Mouse (Mus musculus) cerebellum, adult 9-11 months (tissue): ENCODE data around the gene Tnrc6b.
"Not testable (repeated sequence)": the region's sequence is repeated elsewhere in the genome, so short reads cannot be mapped to it uniquely, and the experiment has no call there.

Experiments used
- DNase-seq: peaks from one replicate; pipeline ENCODE4 v3.0.0; 2022

The Tnrc6b gene

DNA sequence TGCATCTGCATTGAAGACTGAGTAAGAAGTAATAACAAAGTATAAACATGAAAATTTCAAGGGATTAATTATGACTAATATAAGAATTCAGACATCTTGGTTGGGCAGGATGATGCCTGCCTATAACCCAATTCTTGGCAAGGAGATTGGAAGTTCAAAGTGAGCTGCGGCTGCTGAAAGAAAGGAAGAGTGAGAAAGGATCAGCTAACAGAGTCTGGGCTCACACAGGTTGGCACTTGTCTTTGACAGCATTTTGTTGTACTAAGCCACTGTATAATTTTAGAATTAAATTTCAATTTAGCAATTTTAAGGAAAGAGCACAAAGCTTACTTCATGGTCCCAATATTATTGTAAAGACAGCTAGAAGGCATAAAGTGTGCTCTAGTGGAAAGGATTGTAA, 150.2 kb downstream of the Tnrc6b start:
- DNase-seq, result no peak

- DNase-seq, result no peak
These were observed 150.9 kb downstream of the Tnrc6b start for GRCm38 (mm10) chr15:80862027-80862426.

DNA sequence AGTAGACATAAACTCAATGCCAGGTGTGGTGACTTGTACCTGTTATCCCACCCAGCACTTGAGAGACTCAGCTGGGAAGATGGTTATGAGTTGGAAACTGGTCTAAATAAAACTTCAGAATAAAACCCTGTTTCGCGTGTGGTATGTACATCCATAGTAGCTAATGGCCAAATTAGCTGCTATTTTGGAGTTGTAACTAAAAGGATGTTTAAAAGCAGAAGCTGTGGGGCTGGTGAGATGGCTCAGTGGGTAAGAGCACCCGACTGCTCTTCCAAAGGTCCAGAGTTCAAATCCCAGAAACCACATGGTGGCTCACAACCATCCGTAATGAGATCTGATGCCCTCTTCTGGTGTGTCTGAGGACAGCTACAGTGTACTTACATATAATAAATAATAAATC, 157.5 kb downstream of the Tnrc6b start:
- DNase-seq, result not testable (repeated sequence)

GRCm38 (mm10) chr15:80874726-80875125, 163.6 kb downstream of the Tnrc6b start:
- DNase-seq, result no peak

DNA sequence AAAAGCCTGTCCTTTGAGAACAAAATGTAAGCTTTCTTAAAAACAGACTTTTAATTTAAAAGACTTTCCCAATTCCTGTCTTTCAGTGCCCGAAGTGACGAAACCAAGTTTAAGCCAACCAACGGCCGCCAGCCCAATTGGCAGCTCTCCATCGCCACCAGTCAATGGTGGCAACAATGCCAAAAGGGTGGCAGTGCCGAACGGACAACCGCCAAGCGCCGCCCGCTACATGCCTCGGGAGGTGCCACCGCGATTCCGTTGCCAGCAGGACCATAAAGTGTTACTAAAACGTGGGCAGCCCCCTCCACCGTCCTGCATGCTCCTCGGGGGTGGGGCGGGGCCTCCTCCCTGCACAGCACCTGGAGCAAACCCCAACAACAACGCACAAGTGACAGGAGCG, 165.1 kb downstream of the Tnrc6b start:
- DNase-seq, result peak; percentile 69

DNA sequence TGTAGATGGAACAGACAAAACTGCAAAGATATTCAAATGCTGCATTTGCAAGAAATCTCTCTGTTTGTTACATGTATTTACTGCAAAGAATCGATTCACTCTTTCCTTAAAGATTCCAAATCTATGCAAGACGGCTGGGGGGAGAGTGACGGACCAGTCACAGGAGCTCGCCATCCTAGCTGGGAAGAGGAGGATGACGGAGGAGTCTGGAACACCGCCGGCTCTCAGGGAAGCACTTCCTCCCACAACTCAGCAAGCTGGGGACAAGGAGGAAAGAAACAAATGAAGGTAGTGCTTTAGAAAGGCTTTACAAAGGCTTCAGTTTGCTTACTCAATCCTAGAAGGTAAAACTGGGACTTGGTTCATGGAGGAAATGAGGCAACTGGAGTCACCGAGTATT, 173.0 kb downstream of the Tnrc6b start:
- DNase-seq, result no peak

DNA sequence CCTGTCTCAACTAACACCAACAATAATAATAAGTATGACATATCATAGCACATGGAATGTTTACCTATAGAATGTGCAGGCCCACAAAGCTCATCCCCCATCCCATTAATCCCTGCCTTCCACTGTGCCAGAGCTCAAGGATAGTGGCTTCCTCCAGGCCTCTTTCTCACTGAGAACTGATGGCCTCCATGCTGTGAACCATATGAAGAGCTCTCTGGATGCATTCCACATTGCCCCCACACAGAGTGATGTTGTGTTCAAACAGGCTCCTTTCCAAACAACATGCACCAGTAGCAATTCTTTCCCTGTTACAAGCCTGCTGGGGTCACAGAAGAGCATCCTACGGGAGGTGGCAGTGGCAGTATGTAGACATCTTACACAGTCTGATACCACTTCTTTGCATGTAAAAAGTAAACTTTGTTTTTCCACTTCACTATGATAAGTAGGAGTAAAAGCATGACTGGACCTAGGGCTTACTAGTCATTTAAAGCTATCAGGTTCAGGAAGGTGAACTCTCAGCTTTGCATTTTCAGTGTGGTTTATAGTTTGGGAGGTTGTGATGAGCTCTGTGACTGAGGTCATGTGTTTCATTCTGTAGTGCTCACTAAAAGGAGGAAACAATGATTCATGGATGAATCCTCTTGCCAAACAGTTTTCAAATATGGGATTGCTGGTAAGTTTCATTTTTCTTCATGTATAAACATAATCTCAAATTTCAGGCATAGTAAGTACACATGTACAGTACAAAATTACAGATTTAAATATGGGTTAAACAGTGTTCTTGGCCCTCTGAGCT, 175.4 kb downstream of the Tnrc6b start:
- DNase-seq, result peak; percentile 61

GRCm38 (mm10) chr15:80892341-80892740, 181.2 kb downstream of the Tnrc6b start:
- no peak for DNase-seq

GRCm38 (mm10) chr15:80896741-80897140, 185.6 kb downstream of the Tnrc6b start:
- no peak for DNase-seq

DNA sequence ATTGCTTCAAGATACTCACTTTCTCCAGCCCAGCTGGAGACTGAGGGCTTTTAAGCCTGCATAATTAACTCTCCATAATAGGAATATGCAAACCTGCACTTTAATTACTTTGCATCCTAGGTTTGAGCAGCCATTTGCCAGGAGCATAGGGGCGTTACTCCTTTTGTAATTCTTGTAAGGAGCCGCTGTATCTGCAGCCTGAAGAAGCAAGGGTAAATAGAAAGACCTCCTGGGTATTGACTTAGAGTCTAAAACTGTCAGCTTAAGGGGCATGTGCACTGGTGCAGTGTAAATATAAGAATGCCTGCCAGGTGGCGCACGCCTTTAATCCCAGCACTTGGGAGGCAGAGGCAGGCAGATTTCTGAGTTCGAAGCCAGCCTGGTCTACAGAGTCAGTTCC, 186.8 kb downstream of the Tnrc6b start:
- no peak for DNase-seq

DNA sequence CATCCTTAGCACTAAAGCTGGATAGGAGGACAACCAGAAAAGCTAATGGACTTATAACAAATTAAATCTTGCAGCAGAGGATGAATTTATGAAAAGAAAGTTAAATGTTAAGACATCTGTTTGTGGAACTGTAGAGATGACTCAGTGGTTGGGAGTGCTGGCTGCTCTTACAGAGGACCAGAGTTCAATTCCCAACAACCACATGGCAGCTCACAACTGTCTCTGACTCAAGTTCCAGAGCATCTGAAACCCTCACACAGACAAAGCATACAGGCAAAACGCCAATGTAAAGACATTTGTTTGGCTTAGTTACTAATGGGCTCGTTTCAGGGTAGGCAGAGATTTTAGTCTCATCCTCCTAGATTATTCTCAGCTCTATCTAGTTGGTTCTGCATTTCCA, 188.7 kb downstream of the Tnrc6b start:
- DNase-seq, result no peak

DNA sequence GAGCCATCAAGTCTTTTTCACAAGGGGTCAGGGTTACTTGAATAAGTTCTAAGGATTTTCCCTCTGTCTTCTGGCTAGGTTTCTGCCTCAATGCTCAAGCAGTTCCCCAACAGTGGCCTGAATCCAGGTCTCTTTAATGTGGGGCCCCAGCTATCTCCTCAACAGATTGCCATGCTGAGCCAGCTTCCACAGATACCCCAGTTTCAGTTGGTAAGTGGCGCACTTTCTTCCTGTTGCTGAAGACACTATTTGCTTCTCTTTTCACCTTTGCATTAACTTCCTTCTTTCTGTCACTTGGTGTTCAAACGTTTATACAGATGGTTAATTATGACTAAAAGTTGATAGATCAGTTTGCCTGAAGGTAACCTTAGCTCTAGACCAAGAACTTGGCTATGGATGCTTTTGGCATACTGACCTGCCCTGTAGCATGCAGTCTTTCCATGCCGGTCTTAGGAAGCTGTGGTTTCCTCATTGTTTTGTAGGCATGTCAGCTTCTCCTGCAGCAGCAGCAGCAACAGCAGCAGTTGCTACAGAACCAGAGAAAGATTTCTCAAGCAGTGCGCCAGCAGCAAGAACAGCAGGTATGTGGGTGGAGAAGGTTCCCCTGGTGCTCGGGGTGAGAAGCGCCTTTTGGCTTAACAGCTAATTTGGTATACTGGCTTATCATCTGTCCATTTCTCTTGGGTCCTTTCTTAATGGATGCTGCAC, 190.8 kb downstream of the Tnrc6b start:
- DNase-seq, result no peak

GRCm38 (mm10) chr15:80904776-80905175, 193.7 kb downstream of the Tnrc6b start:
- DNase-seq, result not testable (repeated sequence)

DNA sequence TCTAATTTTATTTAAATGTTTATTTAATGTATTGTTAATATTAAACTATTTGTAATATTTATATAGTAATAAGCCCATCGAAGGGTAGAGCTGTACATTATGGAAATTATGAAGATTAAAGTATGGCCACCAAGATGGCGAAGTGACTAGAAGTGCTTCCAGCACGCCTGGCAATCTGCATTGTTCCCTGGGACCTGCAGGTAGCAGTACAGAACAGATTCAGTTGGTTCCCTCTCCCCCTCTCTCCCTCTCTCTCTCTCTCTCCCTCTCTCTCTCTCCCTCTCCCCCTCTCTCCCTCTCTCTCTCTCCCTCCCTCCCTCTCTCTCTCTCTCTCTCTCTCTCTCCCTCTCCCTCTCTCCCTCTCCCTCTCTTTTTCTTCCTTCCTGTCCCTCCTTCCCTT, 199.1 kb downstream of the Tnrc6b start:
- DNase-seq, result no peak

GRCm38 (mm10) chr15:80910790-80911531, 199.8 kb downstream of the Tnrc6b start:
- no peak for DNase-seq

- DNase-seq, result no peak
These were observed 201.1 kb downstream of the Tnrc6b start for GRCm38 (mm10) chr15:80912175-80912574.

DNA sequence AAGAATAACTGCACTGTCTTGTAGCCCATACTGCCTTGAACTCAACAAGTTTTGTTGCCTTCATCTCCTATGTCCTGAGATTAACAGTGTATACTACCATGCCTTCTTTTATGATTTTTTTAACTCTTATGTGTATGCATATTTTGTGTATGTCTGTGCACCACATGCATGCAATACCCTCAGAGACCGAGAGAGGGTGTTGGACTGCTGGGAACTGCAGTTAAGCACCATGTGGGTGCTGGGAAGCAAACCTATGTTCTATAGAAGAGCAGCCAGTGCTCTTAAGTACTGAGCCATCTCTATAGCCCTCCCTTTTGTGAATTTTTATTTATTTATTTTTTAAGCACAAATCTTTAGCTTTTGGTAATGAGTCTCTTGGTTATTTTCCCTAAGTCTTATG, 202.7 kb downstream of the Tnrc6b start:
- DNase-seq, result no peak

GRCm38 (mm10) chr15:80915850-80916249, 204.7 kb downstream of the Tnrc6b start:
- DNase-seq, result peak; percentile 20

GRCm38 (mm10) chr15:80916621-80917020, 205.5 kb downstream of the Tnrc6b start:
- DNase-seq, result peak; percentile 43

- no peak for DNase-seq
These were observed 209.2 kb downstream of the Tnrc6b start for GRCm38 (mm10) chr15:80920346-80920745.

DNA sequence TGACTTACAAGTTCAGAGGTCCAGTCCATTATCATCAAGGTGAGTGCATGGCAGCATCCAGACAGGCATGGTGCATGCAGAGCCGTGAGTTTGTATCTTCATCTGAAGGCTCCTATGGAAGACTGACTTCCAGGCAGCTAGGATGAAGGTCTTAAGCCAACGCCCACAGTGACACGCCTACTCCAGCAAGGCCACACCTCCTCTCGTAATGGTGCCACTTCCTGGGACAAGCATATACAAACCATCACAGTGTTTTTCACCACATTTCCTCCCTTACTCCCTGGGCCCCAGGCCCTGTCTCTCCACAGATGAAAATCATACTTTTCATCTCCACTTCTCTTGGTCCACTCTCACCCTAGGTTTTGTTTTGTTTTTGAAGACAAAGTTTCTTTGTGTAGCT, 210.7 kb downstream of the Tnrc6b start:
- no peak for DNase-seq

DNA sequence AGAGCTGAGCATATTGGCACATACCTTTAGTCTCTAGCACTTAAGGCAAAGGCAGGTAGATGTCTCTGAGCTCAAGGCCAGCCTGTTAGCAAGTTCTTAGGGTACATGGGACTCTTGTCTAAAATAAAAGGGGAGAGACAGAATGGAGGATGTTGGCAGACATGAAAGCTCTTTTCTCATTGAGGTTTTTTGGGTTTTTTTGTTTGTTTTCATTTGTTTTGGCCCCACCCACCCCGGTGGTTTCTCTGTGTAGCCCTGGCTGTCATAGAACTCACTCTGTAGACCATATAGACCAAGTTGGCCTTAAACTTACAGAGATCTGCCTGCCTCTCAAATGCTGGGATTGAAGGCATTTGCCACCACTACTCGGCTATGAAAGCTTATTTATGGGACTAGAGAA, 213.1 kb downstream of the Tnrc6b start:
- no peak for DNase-seq

- DNase-seq, result no peak
These were observed 217.8 kb downstream of the Tnrc6b start for GRCm38 (mm10) chr15:80928811-80929355.
